Comparison of ENCODE assay signal across 11 mouse cellular contexts in the genomic region with DNA sequence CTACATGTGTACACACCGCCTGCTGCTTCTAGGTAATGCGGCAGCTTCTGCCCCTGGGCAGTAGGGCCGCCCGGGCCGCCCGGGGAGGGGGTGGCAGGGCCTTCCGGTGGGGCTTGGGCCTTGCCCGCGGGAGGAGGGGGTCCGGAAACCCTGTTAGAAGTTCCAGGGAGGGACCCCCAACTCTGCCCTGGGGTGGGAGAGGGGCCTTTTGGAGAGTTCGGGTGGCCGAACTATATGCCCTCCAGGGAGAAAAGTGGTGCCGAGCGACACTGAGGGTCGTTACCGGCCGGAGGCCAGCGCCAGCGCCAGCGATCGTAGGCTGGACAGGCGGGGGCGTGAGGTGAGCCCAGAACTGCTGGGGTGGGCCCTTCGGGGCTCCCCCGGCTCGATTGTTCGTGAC. TPM values are rescaled to one million over a fixed set of nuclear protein-coding genes. Genes with fewer than 3 reads are reported as not detected.
DNase-seq lines count a peak whose midpoint lies in the region; ATAC-seq and TF ChIP-seq lines count a peak whose summit lies in the region.
"Had no signal": no experiment of that assay in that cellular context is flagged by ENCODE, and none has a peak within 500 bp of the region (broad histone marks: within the 10 kb centered on the region; RNA-seq: fewer than 3 reads in every experiment).

No protein-coding gene starts in this region.

- peaks cover 21% of the 10 kb centered on the region for H3K4me1 ChIP-seq in E14TG2a.4 (replicated peaks; ENCODE audit: low read depth, low read length)
- H3K4me1 ChIP-seq in heart, postnatal 0 days (ENCODE audit: control insufficient read depth, insufficient read depth), result no peaks in the 10 kb centered on the region
- H3K4me1 ChIP-seq in liver, embryonic 15.5 days (replicated peaks), result peaks cover 39% of the 10 kb centered on the region

- H3K27ac ChIP-seq in gastrocnemius, adult 2 months, result no peak overlapping the region
- H3K27ac ChIP-seq in heart, postnatal 0 days (ENCODE audit: low read depth), result no peak overlapping the region
- no peak overlapping the region for H3K27ac ChIP-seq in liver, embryonic 15.5 days (replicated peaks)
- H3K27ac ChIP-seq: heart, adult 2 months had no signal

- peaks cover 41% of the 10 kb centered on the region for H3K27me3 ChIP-seq in E14TG2a.4 (ENCODE audit: insufficient read depth, low read length)
- peaks cover 33% of the 10 kb centered on the region for H3K27me3 ChIP-seq in heart, postnatal 0 days (ENCODE audit: control insufficient read depth, insufficient read depth, low read length)
- H3K27me3 ChIP-seq in liver, embryonic 15.5 days, result peaks cover 53% of the 10 kb centered on the region

- no peak for TF ChIP-seq EP300 in heart, postnatal 0 days (IDR thresholded peaks at IDR 0.05; ENCODE audit: low read depth)

- no peak for DNase-seq in gastrocnemius, adult 2 months
- no peak for DNase-seq in gastrocnemius, postnatal 10 days
- no peak for DNase-seq in heart, postnatal 0 days (ENCODE audit: low spot score)
- DNase-seq in cerebellum, adult 18-20 months, result no peak
- no peak for DNase-seq in right cerebral cortex, adult 18-20 months
- no peak for DNase-seq in right cerebral cortex, postnatal 36 days (ENCODE audit: low spot score in 2 of 2)
- DNase-seq: cerebellum, adult 9-11 months had no signal

- WGBS in heart, postnatal 0 days, result 55% methylated on average over 27 of the region's 27 CpGs
- WGBS in liver, embryonic 15.5 days (ENCODE audit: insufficient replicate concordance), result 53% methylated on average over 27 of the region's 27 CpGs

- peak overlapping the region; percentile 57 for H3K4me2 ChIP-seq in heart, postnatal 0 days (ENCODE audit: low read depth, low read length)
- peak overlapping the region; percentile 42 for H3K4me2 ChIP-seq in liver, embryonic 15.5 days

- no peaks in the 10 kb centered on the region for H3K36me3 ChIP-seq in E14TG2a.4 (ENCODE audit: insufficient read depth, low read length)
- no peaks in the 10 kb centered on the region for H3K36me3 ChIP-seq in heart, postnatal 0 days (replicated peaks; ENCODE audit: control insufficient read depth, insufficient read depth, low read length)
- no peaks in the 10 kb centered on the region for H3K36me3 ChIP-seq in liver, embryonic 15.5 days (replicated peaks)

- no peak for ATAC-seq in heart, postnatal 0 days (ENCODE audit: insufficient read depth, low read depth)
- ATAC-seq in liver, embryonic 15.5 days (ENCODE audit: insufficient read depth), result no peak
- ATAC-seq: activated CD4-positive, CD25-positive, alpha-beta regulatory T cell, adult 4 months had no signal

- no peak for TF ChIP-seq CTCF in gastrocnemius, adult 2 months (IDR thresholded peaks at IDR 0.05)
- no peak for TF ChIP-seq CTCF in E14TG2a.4 (conservative IDR thresholded peaks at IDR 0.05; ENCODE audit: low read length)
- no peak for TF ChIP-seq CTCF in heart, postnatal 0 days (IDR thresholded peaks at IDR 0.05; ENCODE audit: low read depth)

- H3K4me3 ChIP-seq in gastrocnemius, adult 2 months, result peak overlapping the region; percentile 63
- peak overlapping the region; percentile 68 for H3K4me3 ChIP-seq in E14TG2a.4 (replicated peaks; ENCODE audit: low read length)
- H3K4me3 ChIP-seq in heart, postnatal 0 days (ENCODE audit: low read depth, low read length), result peak overlapping the region; percentile 46
- peak overlapping the region; percentile 21 for H3K4me3 ChIP-seq in liver, embryonic 15.5 days (replicated peaks)
- H3K4me3 ChIP-seq: heart, adult 2 months had no signal

- H3K9ac ChIP-seq in heart, postnatal 0 days (replicated peaks; ENCODE audit: low read depth, low read length), result no peak overlapping the region; the same call in 1 of the 2 replicates
- no peak overlapping the region for H3K9ac ChIP-seq in liver, embryonic 15.5 days

- intact Hi-C loops in gastrocnemius, adult 2 months (cut with DNase I), result no loop called here

- H3K9me3 ChIP-seq in E14TG2a.4 (ENCODE audit: low read length), result peaks cover 70% of the 10 kb centered on the region
- H3K9me3 ChIP-seq in heart, postnatal 0 days (replicated peaks; ENCODE audit: control insufficient read depth, low read length), result peaks cover 38% of the 10 kb centered on the region
- peaks cover 18% of the 10 kb centered on the region for H3K9me3 ChIP-seq in liver, embryonic 15.5 days (replicated peaks)

RNA-seq across cellular contexts. Expression of a gene that starts 16.1 kb away (rescaled TPM):
- 1,000 to 10,000 TPM; 1,330 to 1,331 TPM for total RNA-seq in gastrocnemius, adult 2 months (2021)
- total RNA-seq in gastrocnemius, postnatal 10 days (2021), result 1,000 to 10,000 TPM; 2,149 to 2,299 TPM
- total RNA-seq in heart, postnatal 0 days (2014; rRNA removed; ENCODE audit: low replicate concordance), result 1,131 and 1,208 TPM in 2 replicates
- 1,263 and 1,283 TPM in 2 replicates for polyA plus RNA-seq in heart, postnatal 0 days (2015; fragmentation: Nextera tagmentation; extraction: Ambion mirVana)
- 323 and 336 TPM in 2 replicates for polyA plus RNA-seq in liver, embryonic 15.5 days (2015; fragmentation: Nextera tagmentation; extraction: Ambion mirVana)

RNA-seq across cellular contexts. Expression of a gene that starts 46.3 kb away (rescaled TPM):
- 1 to 10 TPM; 1.9 to 3.4 TPM for total RNA-seq in gastrocnemius, adult 2 months (2021)
- total RNA-seq in gastrocnemius, postnatal 10 days (2021), result 1 to 10 TPM; 3.5 to 4.2 TPM
- total RNA-seq in heart, postnatal 0 days (2014; rRNA removed; ENCODE audit: low replicate concordance), result not detected in 2 replicates
- polyA plus RNA-seq in heart, postnatal 0 days (2015; fragmentation: Nextera tagmentation; extraction: Ambion mirVana), result 11.3 and 15.8 TPM in 2 replicates
- polyA plus RNA-seq in liver, embryonic 15.5 days (2015; fragmentation: Nextera tagmentation; extraction: Ambion mirVana), result 49.2 and 59.3 TPM in 2 replicates
- polyA plus RNA-seq: heart, adult 2 months had no signal
